Mouse (Mus musculus): ENCODE measurements around the gene Elk3. TPM values are rescaled to one million over a fixed set of nuclear protein-coding genes. Genes with fewer than 3 reads are reported as not detected.

Elk3 gene
- polyA plus RNA-seq, 1 experiment from 2014 or later, result 57.7 TPM

- H3K4me3 ChIP-seq (ENCODE audit: low read depth, low read length), result no peak overlapping the region
- no peaks in the 10 kb centered on the region for H3K4me1 ChIP-seq (ENCODE audit: insufficient read depth)
- peaks cover 47% of the 10 kb centered on the region for H3K36me3 ChIP-seq (ENCODE audit: insufficient read depth)
- H3K27ac ChIP-seq (ENCODE audit: low read depth), result no peak overlapping the region
- no peak overlapping the region for H3K9ac ChIP-seq
- ATAC-seq (ENCODE audit: insufficient read depth) (no peak), DNase-seq (no peak)
- H3K27me3 ChIP-seq (ENCODE audit: insufficient read depth, low read length), result no peaks in the 10 kb centered on the region
- WGBS, result 89% methylated on average over 7 of the region's 7 CpGs
- no peak overlapping the region for H3K4me2 ChIP-seq
- H3K9me3 ChIP-seq (ENCODE audit: low read depth, low read length), result no peaks in the 10 kb centered on the region
- no peak for TF ChIP-seq CTCF (IDR thresholded peaks at IDR 0.05; ENCODE audit: low read depth)
Measured at GRCm38 (mm10) chr10:93246185-93246920, 64.6 kb downstream of the Elk3 start.

- no peak overlapping the region for H3K4me2 ChIP-seq
- H3K4me1 ChIP-seq (ENCODE audit: insufficient read depth), result no peaks in the 10 kb centered on the region
- no peak for TF ChIP-seq CTCF (IDR thresholded peaks at IDR 0.05; ENCODE audit: low read depth)
- H3K9ac ChIP-seq, result no peak overlapping the region
- H3K4me3 ChIP-seq (ENCODE audit: low read depth, low read length), result no peak overlapping the region
- WGBS, result 83% methylated on average over 10 of the region's 10 CpGs
- no peaks in the 10 kb centered on the region for H3K9me3 ChIP-seq (ENCODE audit: low read depth, low read length)
- H3K27ac ChIP-seq (ENCODE audit: low read depth), result no peak overlapping the region
- H3K27me3 ChIP-seq (ENCODE audit: insufficient read depth, low read length), result no peaks in the 10 kb centered on the region
- DNase-seq (no peak), ATAC-seq (ENCODE audit: insufficient read depth) (no peak)
- H3K36me3 ChIP-seq (ENCODE audit: insufficient read depth), result peaks cover 53% of the 10 kb centered on the region
Measured at GRCm38 (mm10) chr10:93244209-93244705, 66.7 kb downstream of the Elk3 start.

GRCm38 (mm10) chr10:93242861-93243260, 68.1 kb downstream of the Elk3 start:
- Histone ChIP-seq H3K4me2 (no peak overlapping the region), H3K27me3 (ENCODE audit: insufficient read depth, low read length) (no peaks in the 10 kb centered on the region), H3K4me1 (ENCODE audit: insufficient read depth) (no peaks in the 10 kb centered on the region), H3K36me3 (ENCODE audit: insufficient read depth) (peaks cover 53% of the 10 kb centered on the region), H3K27ac (ENCODE audit: low read depth) (no peak overlapping the region), H3K4me3 (ENCODE audit: low read depth, low read length) (no peak overlapping the region), H3K9me3 (ENCODE audit: low read depth, low read length) (no peaks in the 10 kb centered on the region), H3K9ac (no peak overlapping the region)
- 9% methylated on average over 5 of the region's 5 CpGs for WGBS
- ATAC-seq (ENCODE audit: insufficient read depth), result no peak
- DNase-seq, result no peak
- TF ChIP-seq CTCF (IDR thresholded peaks at IDR 0.05; ENCODE audit: low read depth), result no peak

- Histone ChIP-seq H3K4me2 (no peak overlapping the region), H3K9ac (no peak overlapping the region), H3K4me1 (ENCODE audit: insufficient read depth) (no peaks in the 10 kb centered on the region), H3K9me3 (ENCODE audit: low read depth, low read length) (no peaks in the 10 kb centered on the region), H3K4me3 (ENCODE audit: low read depth, low read length) (no peak overlapping the region), H3K36me3 (ENCODE audit: insufficient read depth) (peaks cover 51% of the 10 kb centered on the region), H3K27me3 (ENCODE audit: insufficient read depth, low read length) (no peaks in the 10 kb centered on the region), H3K27ac (ENCODE audit: low read depth) (0 out of 2 replicates have a peak overlapping the region, but pooled peaks have one; percentile 18)
- no peak for DNase-seq
- WGBS, result 17% methylated on average over 3 of the region's 3 CpGs
- ATAC-seq (ENCODE audit: insufficient read depth), result no peak
- no peak for TF ChIP-seq CTCF (IDR thresholded peaks at IDR 0.05; ENCODE audit: low read depth)
Measured at GRCm38 (mm10) chr10:93242208-93242607, 68.7 kb downstream of the Elk3 start.

- Histone ChIP-seq H3K4me2 (no peak overlapping the region), H3K27ac (ENCODE audit: low read depth) (no peak overlapping the region), H3K4me1 (ENCODE audit: insufficient read depth) (no peaks in the 10 kb centered on the region), H3K4me3 (ENCODE audit: low read depth, low read length) (no peak overlapping the region), H3K9me3 (ENCODE audit: low read depth, low read length) (no peaks in the 10 kb centered on the region), H3K27me3 (ENCODE audit: insufficient read depth, low read length) (no peaks in the 10 kb centered on the region), H3K36me3 (ENCODE audit: insufficient read depth) (peaks cover 68% of the 10 kb centered on the region), H3K9ac (no peak overlapping the region)
- ATAC-seq (ENCODE audit: insufficient read depth) (peak; percentile 44; the same call in 1 of the 2 replicates), DNase-seq (peak; percentile 50)
- no peak for TF ChIP-seq CTCF (IDR thresholded peaks at IDR 0.05; ENCODE audit: low read depth)
- 44% methylated on average over 9 of the region's 9 CpGs for WGBS
Measured at GRCm38 (mm10) chr10:93239201-93239806, 71.6 kb downstream of the Elk3 start.

GRCm38 (mm10) chr10:93234692-93235091, 76.2 kb downstream of the Elk3 start:
- no peaks in the 10 kb centered on the region for H3K4me1 ChIP-seq (ENCODE audit: insufficient read depth)
- ATAC-seq (ENCODE audit: insufficient read depth), result no peak
- WGBS, result 91% methylated on average over 9 of the region's 9 CpGs
- no peak overlapping the region for H3K4me2 ChIP-seq
- no peaks in the 10 kb centered on the region for H3K9me3 ChIP-seq (ENCODE audit: low read depth, low read length)
- peaks cover 73% of the 10 kb centered on the region for H3K36me3 ChIP-seq (ENCODE audit: insufficient read depth)
- H3K9ac ChIP-seq, result no peak overlapping the region
- no peak for DNase-seq
- no peak overlapping the region for H3K27ac ChIP-seq (ENCODE audit: low read depth)
- H3K4me3 ChIP-seq (ENCODE audit: low read depth, low read length), result no peak overlapping the region
- H3K27me3 ChIP-seq (ENCODE audit: insufficient read depth, low read length), result no peaks in the 10 kb centered on the region
- no peak for TF ChIP-seq CTCF (IDR thresholded peaks at IDR 0.05; ENCODE audit: low read depth)

GRCm38 (mm10) chr10:93233665-93234194, 77.2 kb downstream of the Elk3 start:
- Histone ChIP-seq H3K27ac (ENCODE audit: low read depth) (no peak overlapping the region), H3K4me1 (ENCODE audit: insufficient read depth) (no peaks in the 10 kb centered on the region), H3K4me2 (no peak overlapping the region), H3K36me3 (ENCODE audit: insufficient read depth) (peaks cover 67% of the 10 kb centered on the region), H3K9ac (no peak overlapping the region), H3K9me3 (ENCODE audit: low read depth, low read length) (no peaks in the 10 kb centered on the region), H3K4me3 (ENCODE audit: low read depth, low read length) (no peak overlapping the region), H3K27me3 (ENCODE audit: insufficient read depth, low read length) (no peaks in the 10 kb centered on the region)
- ATAC-seq (ENCODE audit: insufficient read depth), result no peak
- no peak for TF ChIP-seq CTCF (IDR thresholded peaks at IDR 0.05; ENCODE audit: low read depth)
- 83% methylated on average over 6 of the region's 6 CpGs for WGBS
- DNase-seq, result no peak

Data from lung, embryonic 14.5 days (tissue).